Mouse (Mus musculus) spleen, adult 18-20 months (tissue): ENCODE measurements around the gene Ddr1.
A peak's percentile ranks its signal among the peaks of the same experiment; 100 is the strongest.

Experiments
- DNase-seq, 2 experiments: peaks; one replicate each; pipeline ENCODE4 v3.0.0; 2022; ENCODE audit warnings: mixed read lengths in 2 of 2

Ddr1 gene

GRCm38 (mm10) chr17:35689936-35690645 is 14.3 kb downstream of the Ddr1 start:
- no peak for DNase-seq

GRCm38 (mm10) chr17:35688347-35689175 is 15.9 kb downstream of the Ddr1 start:
- DNase-seq, result no peak

- no peak for DNase-seq
Measured at GRCm38 (mm10) chr17:35685061-35685460, 19.4 kb downstream of the Ddr1 start.

- no peak for DNase-seq
Measured at GRCm38 (mm10) chr17:35681986-35682385, 22.4 kb downstream of the Ddr1 start.

- no peak for DNase-seq
Measured at GRCm38 (mm10) chr17:35680591-35680990, 23.8 kb downstream of the Ddr1 start.

- DNase-seq, result peak; percentile 67 to 78
Measured at GRCm38 (mm10) chr17:35673416-35674035, 30.9 kb downstream of the Ddr1 start, which contains the start of gene Gtf2h4. Gene Gtf2h4 (minus strand): TSS chr17:35673739.

GRCm38 (mm10) chr17:35672527-35672926 is 31.9 kb downstream of the Ddr1 start:
- DNase-seq, result no peak

GRCm38 (mm10) chr17:35671846-35672245 is 32.6 kb downstream of the Ddr1 start:
- DNase-seq, result no peak

- no peak for DNase-seq
Measured at GRCm38 (mm10) chr17:35669731-35670130, 34.7 kb downstream of the Ddr1 start.

- DNase-seq, result peak; percentile 94 to 99
Measured at GRCm38 (mm10) chr17:35667334-35668065, 36.9 kb downstream of the Ddr1 start, which contains the start of gene Vars2. Gene Vars2 (minus strand): TSS chr17:35667592.

GRCm38 (mm10) chr17:35666851-35667256 is 37.6 kb downstream of the Ddr1 start:
- DNase-seq, result no peak

GRCm38 (mm10) chr17:35665957-35666515 is 38.4 kb downstream of the Ddr1 start:
- DNase-seq, result peak in 1 of 2 experiments; percentile 23

- no peak for DNase-seq
Measured at GRCm38 (mm10) chr17:35653086-35653485, 51.3 kb downstream of the Ddr1 start.

GRCm38 (mm10) chr17:35649429-35649828 is 55.0 kb downstream of the Ddr1 start:
- DNase-seq, result no peak

GRCm38 (mm10) chr17:35643609-35644236 is 60.7 kb downstream of the Ddr1 start, which contains the start of gene Mucl3:
Gene Mucl3 (minus strand): TSS chr17:35643695.
- no peak for DNase-seq

- DNase-seq, result no peak
Measured at GRCm38 (mm10) chr17:35639352-35639751, 65.1 kb downstream of the Ddr1 start.

- peak in 1 of 2 experiments; percentile 17 for DNase-seq
Measured at GRCm38 (mm10) chr17:35638475-35639190, 65.8 kb downstream of the Ddr1 start.

- peak in 1 of 2 experiments; percentile 18 for DNase-seq
Measured at GRCm38 (mm10) chr17:35636363-35636762, 68.1 kb downstream of the Ddr1 start.

GRCm38 (mm10) chr17:35635699-35636111 is 68.7 kb downstream of the Ddr1 start:
- peak in 1 of 2 experiments; percentile 62 for DNase-seq

GRCm38 (mm10) chr17:35635202-35635601 is 69.2 kb downstream of the Ddr1 start:
- no peak for DNase-seq

- DNase-seq, result no peak
Measured at GRCm38 (mm10) chr17:35633992-35634391, 70.4 kb downstream of the Ddr1 start.
